Mouse (Mus musculus) CH12.LX (cell line): ENCODE results near the gene Gm17268. TPM values are rescaled to one million over a fixed set of nuclear protein-coding genes. Genes with fewer than 3 reads are reported as not detected.

ENCODE experiments used
- DNase-seq: peaks from one replicate; pipeline ENCODE4 v3.0.0-alpha.2; 2013; ENCODE audit errors: extremely low read depth
- H3K27ac ChIP-seq: 2 replicates; pipeline ENCODE4 v1.5.1; 2012; ENCODE audit warnings: low read depth, mild to moderate bottlenecking, control low read depth, moderate library complexity; ENCODE audit not compliant: insufficient read depth
- H3K27me3 ChIP-seq: replicated peaks from 2 replicates; pipeline ENCODE3; 2012; ENCODE audit warnings: inconsistent platforms
- H3K36me3 ChIP-seq, 2 experiments: replicated peaks in 1 of 2; 2 replicates each; pipeline versions ENCODE3 to v1.6.1; 2012; ENCODE audit warnings: inconsistent platforms in 1 of 2, low read length in 1 of 2, mild to moderate bottlenecking in 1 of 2, mixed read lengths in 1 of 2, moderate library complexity in 1 of 2; ENCODE audit not compliant: control insufficient read depth in 1 of 2, insufficient read depth in 1 of 2
- H3K4me1 ChIP-seq, 2 experiments: 2 replicates each; pipeline ENCODE4 v1.6.1; 2012; ENCODE audit warnings: inconsistent platforms in 1 of 2, moderate library complexity in 1 of 2; ENCODE audit not compliant: insufficient read depth in 2 of 2, control insufficient read depth in 1 of 2
- H3K4me2 ChIP-seq: 2 replicates; pipeline ENCODE4 v1.6.1; 2012; ENCODE audit warnings: low read depth, mild to moderate bottlenecking, control low read depth; ENCODE audit not compliant: poor library complexity, insufficient read depth, severe bottlenecking
- H3K4me3 ChIP-seq, 3 experiments: fragments of 150-350 bp in 1 of 3; sonication (generic) in 1 of 3; replicated peaks in 1 of 3; 2 replicates each; pipeline versions ENCODE3 to v1.5.1; 2011 to 2012; ENCODE audit warnings: low read depth in 2 of 3, low read length in 2 of 3, mild to moderate bottlenecking in 2 of 3, moderate library complexity in 2 of 3, control low read depth in 1 of 3, improper control_type of control experiment in 1 of 3, inconsistent platforms in 1 of 3, mixed read lengths in 1 of 3; ENCODE audit not compliant: poor library complexity in 1 of 3
- H3K79me2 ChIP-seq: replicated peaks from 2 replicates; pipeline ENCODE4 v1.6.1; 2012; ENCODE audit warnings: mild to moderate bottlenecking, moderate library complexity; ENCODE audit not compliant: control insufficient read depth, poor library complexity, insufficient read depth, severe bottlenecking; ENCODE audit errors: extremely low read depth
- H3K9ac ChIP-seq: 2 replicates; pipeline ENCODE4 v1.6.1; 2012; ENCODE audit warnings: low read depth, mild to moderate bottlenecking, control low read depth, moderate library complexity; ENCODE audit not compliant: insufficient read depth
- H3K9me3 ChIP-seq: replicated peaks from 2 replicates; pipeline ENCODE3; 2012; ENCODE audit warnings: low read length, inconsistent platforms, mixed read lengths
- BHLHE40 ChIP-seq: IDR thresholded peaks from 2 replicates; pipeline ENCODE4 v1.6.1; 2011; ENCODE audit warnings: mild to moderate bottlenecking, low read depth, low read length, improper control_type of control experiment
- CHD1 ChIP-seq: IDR thresholded peaks from 2 replicates; pipeline ENCODE4 v1.6.1; 2012; ENCODE audit warnings: low read depth, low read length, improper control_type of control experiment, inconsistent platforms
- CHD2 ChIP-seq: IDR thresholded peaks from 2 replicates; pipeline ENCODE4 v1.6.1; 2011; ENCODE audit warnings: low read length, improper control_type of control experiment
- CTCF ChIP-seq, 2 experiments: IDR thresholded peaks in 1 of 2; conservative IDR thresholded peaks in 1 of 2; 2 replicates each; pipeline ENCODE4 v1.5.1; 2011 to 2012; ENCODE audit warnings: low read depth in 2 of 2, low read length in 2 of 2, improper control_type of control experiment in 1 of 2, inconsistent platforms in 1 of 2, mild to moderate bottlenecking in 1 of 2, moderate library complexity in 1 of 2
- E2F4 ChIP-seq: IDR thresholded peaks from 2 replicates; pipeline ENCODE4 v1.6.1; 2011; ENCODE audit warnings: low read depth, low read length, improper control_type of control experiment; ENCODE audit not compliant: insufficient replicate concordance
- ELF1 ChIP-seq: IDR thresholded peaks from 2 replicates; pipeline ENCODE4 v1.6.1; 2014; ENCODE audit warnings: low read depth, mild to moderate bottlenecking, inconsistent platforms, low read length, improper control_type of control experiment
- EP300 ChIP-seq: IDR thresholded peaks from 2 replicates; pipeline ENCODE4 v1.6.1; 2011; ENCODE audit warnings: low read length, improper control_type of control experiment
- ETS1 ChIP-seq: conservative IDR thresholded peaks from 2 replicates; pipeline ENCODE4 v1.6.1; 2012; ENCODE audit warnings: low read depth, mild to moderate bottlenecking, inconsistent platforms, low read length, improper control_type of control experiment, moderate library complexity
- GABPA ChIP-seq: IDR thresholded peaks from 2 replicates; pipeline ENCODE4 v1.6.1; 2012; ENCODE audit warnings: low read depth, low read length, improper control_type of control experiment, inconsistent platforms; ENCODE audit not compliant: insufficient replicate concordance
- HCFC1 ChIP-seq: IDR thresholded peaks from 2 replicates; pipeline ENCODE4 v1.6.1; 2012; ENCODE audit warnings: low read depth, mild to moderate bottlenecking, inconsistent platforms, low read length, improper control_type of control experiment
- IRF4 ChIP-seq: IDR thresholded peaks from 2 replicates; pipeline ENCODE4 v1.6.1; 2014; ENCODE audit warnings: low read depth, mild to moderate bottlenecking, inconsistent platforms, low read length, improper control_type of control experiment
- JUN ChIP-seq: IDR thresholded peaks from 2 replicates; pipeline ENCODE4 v1.6.1; 2011; ENCODE audit warnings: low read depth, mild to moderate bottlenecking, low read length, improper control_type of control experiment, moderate library complexity; ENCODE audit not compliant: insufficient read depth
- JUND ChIP-seq: conservative IDR thresholded peaks from 2 replicates; pipeline ENCODE4 v1.6.1; 2011; ENCODE audit warnings: low read depth, low read length, improper control_type of control experiment
- KAT2A ChIP-seq: IDR thresholded peaks from 2 replicates; pipeline ENCODE4 v1.6.1; 2012; ENCODE audit warnings: low read length, improper control_type of control experiment, inconsistent platforms; ENCODE audit not compliant: insufficient replicate concordance
- MAFK ChIP-seq: IDR thresholded peaks from 2 replicates; pipeline ENCODE4 v1.6.1; 2011; ENCODE audit warnings: low read length, improper control_type of control experiment; ENCODE audit not compliant: insufficient replicate concordance
- MAX ChIP-seq: IDR thresholded peaks from 2 replicates; pipeline ENCODE4 v1.6.1; 2011; ENCODE audit warnings: low read length, improper control_type of control experiment
- MAZ ChIP-seq: IDR thresholded peaks from 2 replicates; pipeline ENCODE4 v1.6.1; 2012; ENCODE audit warnings: low read depth, mild to moderate bottlenecking, inconsistent platforms, low read length, improper control_type of control experiment, moderate library complexity
- MEF2A ChIP-seq: IDR thresholded peaks from 2 replicates; pipeline ENCODE4 v1.6.1; 2014; ENCODE audit warnings: low read depth, mild to moderate bottlenecking, inconsistent platforms, low read length, improper control_type of control experiment, borderline replicate concordance
- MXI1 ChIP-seq: IDR thresholded peaks from 2 replicates; pipeline ENCODE4 v1.6.1; 2011; ENCODE audit warnings: mild to moderate bottlenecking, low read depth, low read length, improper control_type of control experiment
- MYC ChIP-seq: IDR thresholded peaks from 2 replicates; pipeline ENCODE4 v1.6.1; 2011; ENCODE audit warnings: low read depth, mild to moderate bottlenecking, improper control_type of control experiment, low read length
- NELFE ChIP-seq: IDR thresholded peaks from 2 replicates; pipeline ENCODE4 v1.6.1; 2011; ENCODE audit warnings: low read depth, low read length, improper control_type of control experiment
- NRF1 ChIP-seq: IDR thresholded peaks from 2 replicates; pipeline ENCODE4 v1.6.1; 2014; ENCODE audit warnings: low read depth, mild to moderate bottlenecking, inconsistent platforms, low read length, improper control_type of control experiment, moderate library complexity
- PAX5 ChIP-seq: IDR thresholded peaks from 2 replicates; pipeline ENCODE4 v1.6.1; 2012; ENCODE audit warnings: low read length, inconsistent platforms, mixed read lengths
- POLR2A ChIP-seq: IDR thresholded peaks from 2 replicates; pipeline ENCODE4 v1.6.1; 2011; ENCODE audit warnings: low read depth, mild to moderate bottlenecking, improper control_type of control experiment, low read length
- POLR2AphosphoS2 ChIP-seq: IDR thresholded peaks from 2 replicates; pipeline ENCODE4 v1.6.1; 2011; ENCODE audit warnings: low read depth, low read length, improper control_type of control experiment
- RAD21 ChIP-seq: IDR thresholded peaks from 2 replicates; pipeline ENCODE4 v1.6.1; 2011; ENCODE audit warnings: low read depth, mild to moderate bottlenecking, low read length, improper control_type of control experiment, moderate library complexity
- RCOR1 ChIP-seq: conservative IDR thresholded peaks from 2 replicates; pipeline ENCODE4 v1.6.1; 2012; ENCODE audit warnings: low read depth, mild to moderate bottlenecking, inconsistent platforms, low read length, improper control_type of control experiment
- SIN3A ChIP-seq: IDR thresholded peaks from 2 replicates; pipeline ENCODE4 v1.6.1; 2012; ENCODE audit warnings: low read length, improper control_type of control experiment, inconsistent platforms
- SMC3 ChIP-seq: IDR thresholded peaks from 2 replicates; pipeline ENCODE4 v1.6.1; 2011; ENCODE audit warnings: low read depth, low read length, improper control_type of control experiment
- TBP ChIP-seq: conservative IDR thresholded peaks from 2 replicates; pipeline ENCODE4 v1.6.1; 2011; ENCODE audit warnings: low read depth, low read length, improper control_type of control experiment
- TCF12 ChIP-seq: IDR thresholded peaks from 2 replicates; pipeline ENCODE4 v1.6.1; 2014; ENCODE audit warnings: low read depth, mild to moderate bottlenecking, inconsistent platforms, low read length, improper control_type of control experiment
- UBTF ChIP-seq: IDR thresholded peaks from 2 replicates; pipeline ENCODE4 v1.6.1; 2012; ENCODE audit warnings: low read depth, mild to moderate bottlenecking, inconsistent platforms, low read length, improper control_type of control experiment, moderate library complexity
- USF1 ChIP-seq: IDR thresholded peaks from 2 replicates; pipeline ENCODE4 v1.6.1; 2014; ENCODE audit warnings: low read depth, mild to moderate bottlenecking, inconsistent platforms, low read length, improper control_type of control experiment
- USF2 ChIP-seq: conservative IDR thresholded peaks from 2 replicates; pipeline ENCODE4 v1.6.1; 2011; ENCODE audit warnings: low read depth, low read length, improper control_type of control experiment
- ZC3H11A ChIP-seq: IDR thresholded peaks from 2 replicates; pipeline ENCODE4 v1.6.1; 2012; ENCODE audit warnings: low read depth, mild to moderate bottlenecking, inconsistent platforms, low read length, improper control_type of control experiment
- ZKSCAN1 ChIP-seq: IDR thresholded peaks from 2 replicates; pipeline ENCODE4 v1.6.1; 2012; ENCODE audit warnings: low read depth, inconsistent platforms, low read length, improper control_type of control experiment, borderline replicate concordance
- ZMIZ1 ChIP-seq: IDR thresholded peaks from 2 replicates; pipeline ENCODE4 v1.6.1; 2012; ENCODE audit warnings: low read depth, mild to moderate bottlenecking, inconsistent platforms, low read length, improper control_type of control experiment
- ZNF384 ChIP-seq: IDR thresholded peaks from 2 replicates; pipeline ENCODE4 v1.6.1; 2012; ENCODE audit warnings: low read depth, low read length, improper control_type of control experiment, inconsistent platforms
- dilution Hi-C: fragments of 300-500 bp; cut with MboI; formaldehyde crosslinking; loops from 2 replicates; pipeline ENCODE4 v1.14.3; 2020; ENCODE audit warnings: low sequenced_read_pairs; ENCODE audit not compliant: extremely low pct_unique_long_range_greater_than_20kb, extremely low pct_ligation_motif_present
- in situ Hi-C: fragments of 300-500 bp; cut with MboI; formaldehyde crosslinking; loops from 3 replicates; pipeline ENCODE4 v1.14.3; 2019; ENCODE audit warnings: low sequenced_read_pairs, low pct_ligation_motif_present, low pct_unique_long_range_greater_than_20kb, mixed read lengths
- polyA plus RNA-seq: library from polyadenylated mRNA; unstranded; fragments of >175 nt; gene quantifications from 2 replicates; pipeline ENCODE4 v1.2.1, GENCODE M21; 2012; ENCODE audit warnings: low read depth; ENCODE audit not compliant: insufficient read length
- total RNA-seq, 2 experiments: library from RNA; depleted of rRNA; stranded (reverse); fragments of 300-350 nt in 1 of 2; fragments of >200 nt in 1 of 2; gene quantifications; 2 replicates each; pipeline ENCODE4 v1.2.3; 2012 to 2014

The Gm17268 gene
- total and polyA plus RNA-seq, 3 experiments, result not detected

DNA sequence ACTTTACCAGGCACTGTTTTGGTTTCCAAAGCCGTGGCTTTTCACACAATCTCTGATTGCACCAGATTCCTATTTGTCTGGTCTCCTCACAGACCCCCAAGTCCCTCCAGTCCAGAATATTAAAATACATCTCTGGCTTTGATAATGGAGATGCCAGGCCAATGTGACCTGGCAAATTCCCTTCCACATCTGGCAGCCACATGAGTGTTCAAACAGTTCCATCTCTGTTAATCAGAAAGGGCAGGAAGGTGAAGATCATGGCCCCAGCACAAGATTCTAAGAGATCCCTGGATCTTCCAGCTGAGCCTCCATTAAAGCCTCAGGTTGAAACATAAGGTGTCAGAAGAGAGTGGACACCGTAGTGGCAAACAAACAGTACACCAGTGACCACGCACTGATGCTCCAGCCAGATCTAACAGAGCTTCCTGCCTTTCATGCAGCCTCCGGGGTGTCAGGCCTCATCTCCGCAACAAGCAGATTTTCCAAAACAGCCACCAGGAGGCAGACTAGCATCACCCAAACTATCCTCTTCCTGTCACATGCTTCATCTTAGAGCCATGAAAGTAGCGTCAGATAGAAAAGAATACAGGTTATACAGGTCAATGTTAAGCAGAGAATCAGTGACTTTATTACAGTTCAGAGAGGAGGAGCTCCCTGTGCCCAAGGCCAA lies 9.5 kb upstream of the Gm17268 start:
- dilution Hi-C loops, result no loop called here
- in situ Hi-C loops, result no loop called here

DNA sequence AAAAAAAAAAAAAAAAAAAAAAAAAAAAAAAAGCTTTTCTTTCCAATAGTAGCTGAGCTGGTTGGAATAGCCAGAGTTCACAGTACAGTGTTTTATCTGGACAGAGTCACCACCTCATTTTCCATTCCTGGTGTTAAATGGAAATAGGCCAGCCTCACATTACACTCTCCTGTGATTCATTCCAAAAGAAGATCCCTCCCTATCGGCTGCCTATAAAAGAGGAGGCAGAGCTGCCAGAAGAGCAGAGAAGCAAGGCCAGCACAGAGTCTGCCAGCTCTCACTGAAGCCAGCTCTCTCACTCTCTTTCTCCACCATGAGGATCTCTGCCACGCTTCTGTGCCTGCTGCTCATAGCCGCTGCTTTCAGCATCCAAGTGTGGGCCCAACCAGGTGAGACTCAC lies 7.1 kb upstream of the Gm17268 start, which contains the start of gene Ccl7:
Ccl7 (plus strand) TSS at position 242 of the 400 bp plus-strand sequence.
- Histone ChIP-seq H3K4me1 (peaks cover 6 to 7% of the 10 kb centered on the region in 2 experiments; a peak in 3 of 4 replicates), H3K27ac (no peak within 1 kb of the TSS), H3K4me2 (no peak within 1 kb of the TSS), H3K9me3 (peaks cover 3% of the 10 kb centered on the region), H3K27me3 (peaks cover 40% of the 10 kb centered on the region), H3K4me3 (no peak within 1 kb of the TSS), H3K79me2 (no peaks in the 10 kb centered on the region), H3K36me3 (no peaks in the 10 kb centered on the region), H3K9ac (no peak within 1 kb of the TSS)
- no peak for TF ChIP-seq USF1
- TF ChIP-seq ZNF384, result peak; percentile 26; the same call in 1 of the 2 replicates
- no peak for DNase-seq
- dilution Hi-C loops, result no loop called here
- in situ Hi-C loops, result no loop called here

More for the DNA sequence above, 9.5 kb upstream of the Gm17268 start:
- H3K79me2 ChIP-seq, result no peaks in the 10 kb centered on the region
- H3K27me3 ChIP-seq, result peaks cover 58% of the 10 kb centered on the region
- H3K4me3 ChIP-seq, result no peak overlapping the region
- H3K9me3 ChIP-seq, result peaks cover 3% of the 10 kb centered on the region
- H3K4me1 ChIP-seq, result peaks cover 0 to 6% of the 10 kb centered on the region in 2 experiments; a peak in 2 of 4 replicates
- no peak overlapping the region for H3K27ac ChIP-seq
- H3K9ac ChIP-seq, result no peak overlapping the region
- H3K4me2 ChIP-seq, result peak overlapping the region; percentile 55; the same call in 1 of the 2 replicates
- no peak for TF ChIP-seq IRF4
- no peak for TF ChIP-seq CHD1
- TF ChIP-seq RAD21, result peak; percentile 90
- no peak for TF ChIP-seq GABPA
- no peak for TF ChIP-seq TCF12
- TF ChIP-seq USF2, result peak; percentile 57; the same call in 1 of the 2 replicates
- TF ChIP-seq NRF1, result no peak
- TF ChIP-seq PAX5, result no peak
- TF ChIP-seq HCFC1, result peak; percentile 37; the same call in 1 of the 2 replicates
- TF ChIP-seq USF1, result peak; percentile 72
- no peak for TF ChIP-seq POLR2A
- TF ChIP-seq SIN3A, result no peak
- TF ChIP-seq KAT2A, result no peak
- no peak for TF ChIP-seq ETS1
- no peak for TF ChIP-seq E2F4
- no peak for TF ChIP-seq JUN
- TF ChIP-seq ZMIZ1, result no peak
- no peak for TF ChIP-seq TBP
- TF ChIP-seq MAX, result peak; percentile 78
- TF ChIP-seq MAFK, result no peak
- 0 out of 2 replicates have a peak, but pooled peaks have one; percentile 31 for TF ChIP-seq JUND
- TF ChIP-seq MYC, result peak; percentile 90; the same call in 1 of the 2 replicates
- TF ChIP-seq CHD2, result no peak
- peak; percentile 96 for TF ChIP-seq SMC3
- 0 out of 2 replicates have a peak, but pooled peaks have one; percentile 13 for TF ChIP-seq NELFE
- TF ChIP-seq ELF1, result peak; percentile 67
- no peak for TF ChIP-seq MAZ
- peak; percentile 43 for TF ChIP-seq ZC3H11A
- no peak for TF ChIP-seq ZKSCAN1
- no peak for TF ChIP-seq RCOR1
- TF ChIP-seq MXI1, result no peak
- peak; percentile 46; the same call in 1 of the 2 replicates for TF ChIP-seq BHLHE40
- TF ChIP-seq ZNF384, result no peak
- TF ChIP-seq UBTF, result no peak
- no peak for TF ChIP-seq EP300
- no peak for TF ChIP-seq MEF2A
- TF ChIP-seq POLR2AphosphoS2, result no peak
- TF ChIP-seq CTCF (conservative IDR thresholded peaks at IDR 0.05 in 1 of 2, IDR thresholded peaks at IDR 0.05 in 1 of 2; ENCODE audit: low read depth in 2 of 2, low read length in 2 of 2), result peak; percentile 67 to 97; a peak in 3 of 4 replicates
- TF ChIP-seq, all 38 proteins: peak for 13
- DNase-seq, result peak; percentile 83
- no peaks in the 10 kb centered on the region for H3K36me3 ChIP-seq
